Mouse (Mus musculus) ZHBTc4 (cell line): ENCODE results near the gene Elfn1.

Source experiments
- DNase-seq: peaks from one replicate; pipeline ENCODE4 v3.0.0-alpha.2; 2011; ENCODE audit warnings: low read depth, low spot score

The Elfn1 gene

GRCm38 (mm10) chr5:139907714-139908242 lies at the start of gene Elfn1:
Gene Elfn1, plus strand, starts transcription at chr5:139907943.
- peak; percentile 67 for DNase-seq

DNA sequence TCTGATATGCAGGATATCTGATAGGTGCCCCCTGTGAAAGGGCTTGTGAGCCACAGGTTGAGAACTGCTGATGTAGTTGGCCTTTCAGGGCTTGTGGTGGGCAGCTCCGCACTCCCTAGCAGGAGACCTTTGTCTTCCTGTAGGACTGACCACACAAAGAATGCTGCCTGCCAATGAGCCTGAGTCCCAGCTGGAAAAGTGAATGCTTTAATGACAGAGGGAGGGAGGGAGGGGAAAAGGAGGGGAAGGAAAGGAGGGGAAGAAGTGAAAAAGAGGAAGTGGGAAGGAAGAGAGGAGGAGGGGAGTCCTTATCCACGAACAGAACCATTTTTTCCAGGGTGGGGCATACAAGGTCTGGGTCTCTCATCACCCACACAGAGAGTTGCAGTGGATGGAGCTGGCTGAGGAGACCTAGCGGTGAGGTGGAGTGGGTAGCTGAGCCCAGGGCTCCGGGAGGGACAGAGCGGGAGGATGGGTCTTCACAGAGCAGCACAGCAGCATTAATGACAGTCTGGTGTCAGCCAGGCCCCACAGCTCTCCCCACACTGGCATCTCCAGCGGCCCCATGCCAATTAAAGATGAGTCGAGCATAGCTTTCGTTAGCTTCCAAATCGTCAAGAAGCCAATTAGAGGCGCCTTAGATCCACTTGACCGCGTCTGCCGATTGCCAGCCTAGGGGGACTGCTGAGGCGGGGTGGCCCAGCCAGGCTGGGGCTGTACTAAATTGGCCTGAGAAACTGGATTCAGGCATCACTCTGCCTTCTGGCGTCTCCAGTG lies 47.2 kb upstream of the Elfn1 start:
- DNase-seq = no peak

GRCm38 (mm10) chr5:139862759-139863158 lies 45.0 kb upstream of the Elfn1 start:
- DNase-seq = no peak

DNA sequence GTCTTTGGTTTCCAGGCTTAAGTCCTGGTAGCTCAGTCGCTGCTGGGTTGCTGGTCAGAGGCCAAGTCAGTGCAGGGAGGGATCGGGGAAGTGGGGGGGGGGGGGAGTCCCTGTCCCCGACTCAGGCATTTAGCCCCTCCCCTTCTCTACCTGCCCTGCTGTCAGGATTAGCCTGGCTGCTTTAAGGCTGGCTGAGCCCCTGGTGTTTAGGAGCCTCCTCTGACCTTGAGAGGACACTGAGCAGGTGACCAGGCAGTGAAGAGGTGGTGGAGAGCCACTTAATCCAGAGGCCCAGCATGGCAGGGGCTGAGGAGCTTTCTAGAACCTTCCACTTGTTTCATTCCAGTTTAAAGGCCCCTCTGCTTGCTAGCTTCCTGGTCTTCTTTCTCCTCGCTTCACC lies 36.9 kb upstream of the Elfn1 start:
- no peak for DNase-seq

DNA sequence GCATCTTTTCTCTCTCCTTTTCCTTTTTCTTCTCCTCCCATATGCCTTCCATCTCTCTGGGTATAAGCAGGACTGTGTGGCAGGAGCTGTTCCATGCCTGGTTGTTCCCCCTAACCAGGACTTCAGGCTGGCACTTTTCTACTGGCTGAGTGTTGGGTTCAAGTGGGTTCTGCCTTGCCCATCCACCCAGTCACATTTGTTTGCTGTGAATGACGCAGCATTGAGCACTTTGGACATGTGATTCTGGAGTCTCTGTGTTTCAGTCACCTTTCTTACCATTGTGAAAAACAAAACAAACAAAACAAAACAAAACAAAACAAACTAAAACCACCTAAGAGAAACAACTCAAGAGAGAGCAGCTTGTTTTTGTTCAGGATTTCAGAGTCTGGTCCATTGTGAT lies 36.2 kb upstream of the Elfn1 start:
- no peak for DNase-seq

GRCm38 (mm10) chr5:139877563-139877962 lies 30.2 kb upstream of the Elfn1 start:
- no peak for DNase-seq

DNA sequence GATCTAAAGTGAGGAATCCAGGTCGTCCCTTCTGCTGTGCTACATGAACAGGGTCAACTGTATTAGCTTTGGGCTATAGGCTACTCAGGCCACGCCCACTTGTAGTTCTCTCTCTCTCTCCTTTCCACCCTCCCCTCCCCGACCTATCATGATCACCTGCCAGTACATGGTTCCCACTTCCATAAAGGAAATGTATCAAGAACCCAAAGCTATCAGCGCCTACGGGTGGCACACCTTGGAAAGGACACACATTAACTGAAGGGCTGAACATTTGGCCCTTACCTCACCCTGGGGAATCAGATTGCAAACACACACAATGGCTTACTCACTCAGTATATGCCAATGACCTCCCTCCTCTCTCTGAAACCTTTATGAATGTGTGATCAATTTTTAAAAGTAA lies 28.0 kb upstream of the Elfn1 start:
- no peak for DNase-seq

DNA sequence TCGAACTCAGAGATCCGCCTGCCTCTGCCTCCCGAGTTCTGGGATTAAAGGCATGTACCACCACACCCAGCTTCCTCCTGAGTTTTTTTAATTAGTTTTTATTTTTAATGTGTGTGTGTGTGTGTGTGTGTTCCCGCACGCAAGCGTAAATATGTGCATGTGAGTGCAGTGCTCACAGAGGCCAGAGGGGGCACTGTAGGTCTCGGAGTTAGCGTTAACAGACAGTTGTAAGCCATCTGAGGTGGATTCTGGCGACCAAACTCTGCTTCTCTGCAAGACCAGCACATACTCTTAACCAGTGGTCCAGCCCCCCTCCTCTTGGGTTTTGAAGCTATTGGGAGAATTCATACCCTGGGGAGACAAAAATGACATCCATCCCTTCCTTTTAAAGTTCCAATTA lies 26.6 kb upstream of the Elfn1 start:
- DNase-seq = peak; percentile 79

- DNase-seq = no peak
Measured at GRCm38 (mm10) chr5:139888624-139889023, 19.1 kb upstream of the Elfn1 start.

DNA sequence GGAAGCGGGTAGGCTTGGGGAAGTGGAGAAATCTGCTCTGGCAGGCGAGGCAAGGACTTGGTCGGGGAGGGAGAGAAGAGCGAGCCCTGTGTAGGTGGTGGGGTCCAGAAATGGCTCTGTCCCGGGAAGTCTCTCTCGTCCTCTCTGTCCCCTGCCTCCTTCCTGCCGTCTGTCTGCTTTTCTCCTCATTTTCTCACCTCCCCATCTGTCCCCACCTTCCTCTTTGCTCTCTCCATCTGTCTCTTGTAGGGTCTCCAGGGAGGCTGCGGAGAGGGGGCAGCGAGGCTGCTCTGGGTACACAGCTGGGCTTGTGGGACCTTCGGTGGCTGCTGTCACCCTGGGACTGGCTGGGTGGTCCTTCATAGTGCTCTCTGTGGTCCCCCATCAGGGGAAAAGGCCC lies 18.4 kb upstream of the Elfn1 start:
- DNase-seq = no peak

- DNase-seq = no peak
Measured at GRCm38 (mm10) chr5:139892326-139892994, 15.3 kb upstream of the Elfn1 start.

DNA sequence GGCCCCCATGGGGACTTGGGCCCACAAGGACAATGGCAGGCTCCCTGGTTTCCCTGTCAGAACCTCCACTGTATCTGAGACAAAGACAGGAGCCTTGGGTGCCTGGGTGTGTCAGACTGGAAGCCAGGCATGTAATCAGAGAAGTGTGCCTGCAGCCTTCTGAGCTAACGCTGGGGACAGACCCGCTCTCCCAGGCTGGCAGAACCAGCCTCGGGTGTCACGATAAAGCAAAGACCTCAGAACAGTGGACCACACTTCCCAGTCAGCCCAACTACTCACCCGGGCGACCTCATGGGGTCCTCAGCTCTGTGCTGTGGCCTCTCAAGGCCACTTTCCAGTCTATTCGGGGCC lies 14.8 kb upstream of the Elfn1 start:
- DNase-seq = peak; percentile 34

GRCm38 (mm10) chr5:139894025-139894508 lies 13.7 kb upstream of the Elfn1 start:
- no peak for DNase-seq

DNA sequence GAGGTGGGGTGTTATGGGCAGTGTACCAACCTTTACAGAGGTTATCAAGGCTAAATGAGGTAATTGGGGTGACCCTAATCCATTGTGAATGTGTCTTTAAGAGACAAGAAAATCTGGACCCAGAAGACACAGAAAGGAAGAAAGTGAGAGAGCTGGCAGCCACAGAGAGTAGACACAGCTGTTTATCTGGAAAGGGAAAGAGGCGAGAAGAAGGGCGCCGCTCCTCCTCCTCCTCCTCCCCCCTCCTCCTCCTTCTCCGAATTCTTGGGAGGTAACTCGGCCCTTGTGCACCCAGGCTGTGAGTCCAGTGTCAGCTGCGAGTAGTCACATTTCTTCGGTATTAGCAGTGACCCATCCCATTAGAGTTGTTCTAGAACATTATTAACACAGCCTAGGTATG lies 8.7 kb upstream of the Elfn1 start:
- DNase-seq = no peak

DNA sequence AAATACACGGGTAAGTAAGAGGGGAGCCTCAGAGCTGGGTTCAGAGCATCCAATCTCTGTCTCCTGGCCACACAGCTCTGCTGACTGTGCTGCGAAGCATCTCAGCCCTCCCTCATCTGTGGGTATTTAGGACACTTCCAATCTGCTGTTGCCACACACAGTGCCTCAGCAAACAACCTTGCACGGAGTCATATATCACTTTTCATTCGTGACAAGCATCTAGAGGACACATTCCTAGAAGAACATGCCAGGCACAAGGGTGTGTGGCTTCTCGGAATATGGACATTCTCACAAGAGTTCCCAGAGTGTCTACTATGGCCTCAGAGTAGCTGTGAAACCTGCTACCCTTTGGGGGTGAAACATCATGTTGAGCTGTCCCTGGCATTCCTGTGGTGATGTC lies 2.6 kb upstream of the Elfn1 start:
- DNase-seq = no peak

- no peak for DNase-seq
Measured at GRCm38 (mm10) chr5:139906507-139906906, 1.2 kb upstream of the Elfn1 start.

DNA sequence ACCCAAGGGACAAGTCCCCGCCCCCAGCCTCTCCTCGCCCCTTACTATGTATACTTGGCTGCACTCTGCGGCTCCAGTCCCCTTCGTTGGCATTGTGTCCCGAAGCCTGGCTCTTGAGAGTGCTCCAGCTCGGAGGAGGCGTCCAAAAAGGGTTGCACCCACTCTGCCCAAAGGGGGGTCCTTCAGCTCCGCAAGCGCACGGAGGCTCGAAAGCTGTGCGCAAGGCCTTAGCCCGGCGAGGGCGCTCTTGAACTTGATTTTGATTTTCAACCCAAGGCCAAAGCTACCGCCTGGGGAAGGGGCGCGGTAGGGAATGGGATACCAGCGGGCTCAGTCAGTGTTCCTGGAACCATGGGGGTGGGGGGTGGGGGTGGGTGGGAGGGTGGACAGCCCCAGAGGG lies 502 bp upstream of the Elfn1 start:
- peak; percentile 76 for DNase-seq

DNA sequence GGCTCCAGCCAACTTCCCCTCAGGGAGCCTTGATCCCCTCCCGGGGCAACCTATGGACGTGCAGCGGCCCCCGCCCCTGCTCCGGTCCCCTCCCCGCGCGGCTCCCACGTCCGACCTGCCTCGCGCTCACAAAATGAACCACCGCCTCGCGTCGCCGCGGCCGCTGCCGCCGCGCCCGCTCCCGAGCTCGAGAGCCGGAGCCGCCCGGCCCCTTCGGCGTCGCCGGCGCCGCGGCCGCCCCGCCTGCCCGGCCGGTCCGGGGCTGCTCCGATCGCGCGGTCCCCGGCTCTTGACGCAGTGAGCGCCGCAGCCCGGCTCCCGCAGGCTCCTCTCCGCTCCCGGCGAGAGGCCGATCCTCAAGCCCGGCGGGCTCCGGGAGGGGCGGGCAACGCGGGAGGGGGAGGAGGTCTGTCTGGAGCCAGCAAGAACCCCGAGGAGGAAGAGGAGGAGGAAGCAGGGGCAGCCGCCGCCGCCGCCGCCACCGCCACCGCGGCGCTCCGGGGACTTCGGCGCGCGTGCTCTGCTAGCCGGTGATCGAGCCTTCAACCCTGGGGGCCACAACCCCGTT lies 584 bp downstream of the Elfn1 start:
- DNase-seq = peak; percentile 42

DNA sequence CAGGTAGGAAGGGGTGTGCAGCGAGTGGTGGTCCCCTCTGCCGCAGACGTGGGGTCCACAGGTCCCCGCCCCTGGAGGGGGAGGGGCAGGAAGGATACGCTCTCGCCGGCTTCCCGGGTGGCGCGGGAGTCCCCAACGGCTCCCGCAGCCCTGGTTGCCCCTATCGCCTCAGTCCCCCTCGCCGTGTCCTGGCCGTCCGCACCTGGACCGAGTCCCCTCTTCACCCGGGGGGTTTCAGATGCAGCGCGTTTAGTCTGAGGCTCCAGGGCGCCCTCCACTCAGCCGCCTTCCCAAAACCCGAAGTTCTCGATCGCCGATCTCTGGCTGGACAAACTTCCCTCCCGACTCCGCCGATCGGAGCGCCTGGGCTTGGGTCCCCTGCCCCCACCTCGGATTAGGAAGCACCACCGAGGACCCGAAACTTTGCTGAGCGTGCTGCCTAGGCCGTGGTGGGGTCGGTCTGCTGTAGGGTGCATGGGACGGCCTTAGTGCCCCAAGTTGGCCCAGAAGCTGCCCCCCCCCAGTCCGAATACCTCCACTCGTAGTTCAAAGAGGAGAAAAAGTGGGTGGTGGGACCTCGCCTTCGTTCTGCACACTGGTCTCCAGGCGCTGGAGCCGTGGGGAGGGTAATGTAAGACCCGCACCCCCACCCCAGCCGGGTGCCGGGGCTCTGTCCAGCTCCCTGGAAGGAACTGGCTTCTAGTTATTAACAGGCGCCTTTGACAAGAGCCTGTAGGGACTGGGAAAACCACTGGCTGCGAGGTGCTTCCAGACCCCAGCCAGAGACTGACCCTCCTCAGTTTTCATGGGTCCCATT lies 1.3 kb downstream of the Elfn1 start:
- peak; percentile 50 for DNase-seq

DNA sequence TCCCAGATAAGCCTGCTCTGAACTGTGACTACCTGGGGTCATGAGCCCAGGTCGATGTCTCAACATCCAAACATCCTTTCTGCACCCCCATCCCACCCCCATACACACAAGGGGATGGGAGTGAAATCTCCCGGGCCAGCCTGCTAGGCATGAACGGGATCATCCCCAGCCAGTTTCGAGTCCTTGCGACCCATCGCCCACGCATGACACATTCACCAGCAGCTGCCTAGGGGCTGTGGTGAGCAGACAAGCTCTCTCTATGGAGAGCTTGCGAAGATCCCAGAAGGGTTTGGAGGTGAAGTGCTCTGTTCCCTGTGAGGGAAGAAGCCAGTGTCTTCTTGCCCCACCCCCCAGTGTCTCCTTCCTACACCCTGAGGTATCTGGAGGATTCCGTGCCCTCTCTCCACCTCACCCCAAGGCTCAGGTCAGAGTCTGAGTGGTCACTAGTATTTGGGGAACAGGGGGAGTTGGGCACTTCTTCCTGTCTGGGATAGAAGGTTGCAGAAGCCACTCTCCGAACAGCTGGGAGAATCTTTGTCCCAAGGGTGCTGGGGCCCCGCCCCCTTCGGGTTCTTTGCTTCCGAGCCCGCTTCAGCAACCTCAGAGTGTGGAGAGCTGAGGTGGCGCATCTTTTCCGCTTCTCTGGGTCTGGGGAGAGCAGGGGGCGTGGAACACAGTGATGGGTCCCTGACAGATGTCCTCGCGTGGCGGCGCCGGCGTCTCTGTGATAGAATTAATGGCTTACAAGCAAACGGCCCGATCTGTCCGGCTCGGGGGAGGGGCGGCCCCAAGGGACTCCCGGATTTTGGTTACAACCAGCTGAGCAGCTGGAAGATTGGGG lies 2.2 kb downstream of the Elfn1 start:
- DNase-seq = peak; percentile 69

GRCm38 (mm10) chr5:139910755-139911300 lies 3.1 kb downstream of the Elfn1 start:
- DNase-seq = no peak
